Mouse (Mus musculus): Measurements from ENCODE around the gene Fam102a. TPM values are rescaled to one million over a fixed set of nuclear protein-coding genes. Genes with fewer than 3 reads are reported as not detected.

The Fam102a gene
- total RNA-seq, 1 experiment from 2014 or later, result 25.6 TPM

DNA sequence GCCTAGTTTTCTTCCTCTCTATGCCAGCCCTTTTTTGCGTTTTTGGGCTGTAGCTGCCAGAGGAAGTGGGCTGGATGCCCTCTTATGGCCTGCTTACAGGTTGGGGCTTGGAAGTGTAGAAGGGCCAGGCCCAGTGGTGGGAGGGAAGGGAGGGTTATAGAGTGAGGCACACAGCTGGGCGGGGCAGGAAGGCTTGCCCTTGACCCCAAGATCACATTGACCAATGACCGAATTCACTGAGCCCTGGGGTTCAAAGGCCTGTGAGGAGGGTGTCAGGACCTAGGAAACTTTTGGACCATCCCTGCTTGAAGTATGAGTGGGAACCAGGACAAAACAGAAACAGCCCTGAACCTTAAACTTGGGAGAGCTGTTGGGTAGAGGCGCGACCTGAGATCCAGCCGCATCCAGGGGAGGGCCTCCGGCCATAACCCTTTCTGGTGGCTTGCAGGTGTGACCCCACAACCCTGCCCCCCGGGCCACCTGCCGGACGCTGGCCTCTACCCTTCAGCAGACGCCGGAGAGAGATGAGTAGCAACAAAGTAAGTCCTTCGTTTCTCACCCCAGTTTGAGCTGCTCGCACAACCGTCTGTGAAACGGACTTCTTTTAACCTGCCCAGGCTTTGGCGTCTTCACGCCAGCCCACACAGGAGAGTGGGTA, 73.8 kb downstream of the Fam102a start:
- DNase-seq, result no peak

- peak; percentile 66 for DNase-seq
Observed at GRCm38 (mm10) chr2:32610610-32611229, 75.6 kb downstream of the Fam102a start.

DNA sequence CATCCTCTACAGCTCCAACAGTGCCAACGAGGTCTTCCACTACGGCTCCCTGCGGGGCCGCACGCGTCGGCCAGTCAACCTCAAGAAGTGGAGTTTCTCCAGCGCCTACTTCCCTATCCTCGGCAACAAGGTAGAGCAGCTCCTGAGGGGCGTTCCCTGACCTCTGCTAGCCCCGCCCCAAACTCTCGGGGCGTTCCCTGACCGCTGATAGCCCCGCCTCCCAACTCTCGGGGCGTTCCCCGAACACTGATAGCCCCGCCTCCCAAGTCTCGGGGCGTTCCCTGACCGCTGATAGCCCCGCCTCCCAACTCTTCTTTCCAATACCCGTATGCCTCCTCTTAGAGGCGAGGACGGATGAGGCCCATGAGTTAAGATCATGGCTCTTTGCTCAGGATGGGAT, 77.1 kb downstream of the Fam102a start:
- DNase-seq, result no peak

DNA sequence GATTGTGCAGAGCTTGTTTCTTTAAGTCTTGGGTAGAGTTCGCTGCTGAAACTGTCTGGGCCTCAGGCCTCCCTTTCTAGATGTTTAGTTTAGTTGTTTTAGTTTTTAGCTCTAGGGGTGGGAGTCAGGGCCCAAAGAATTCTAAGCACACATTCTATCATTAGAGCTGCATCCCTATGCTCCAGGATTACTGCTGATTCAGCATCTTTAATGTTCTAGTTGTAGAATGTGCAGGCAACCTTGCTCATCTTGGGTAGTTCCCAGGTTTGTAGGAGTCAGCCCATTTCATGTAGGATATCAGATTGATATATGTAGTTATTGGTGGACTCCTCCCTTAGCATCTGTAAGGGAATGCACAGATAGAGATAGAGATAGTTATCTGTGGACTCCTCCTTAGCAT, 82.0 kb downstream of the Fam102a start:
- DNase-seq, result no peak

- no peak for DNase-seq
Observed at GRCm38 (mm10) chr2:32617601-32618000, 82.5 kb downstream of the Fam102a start.

DNA sequence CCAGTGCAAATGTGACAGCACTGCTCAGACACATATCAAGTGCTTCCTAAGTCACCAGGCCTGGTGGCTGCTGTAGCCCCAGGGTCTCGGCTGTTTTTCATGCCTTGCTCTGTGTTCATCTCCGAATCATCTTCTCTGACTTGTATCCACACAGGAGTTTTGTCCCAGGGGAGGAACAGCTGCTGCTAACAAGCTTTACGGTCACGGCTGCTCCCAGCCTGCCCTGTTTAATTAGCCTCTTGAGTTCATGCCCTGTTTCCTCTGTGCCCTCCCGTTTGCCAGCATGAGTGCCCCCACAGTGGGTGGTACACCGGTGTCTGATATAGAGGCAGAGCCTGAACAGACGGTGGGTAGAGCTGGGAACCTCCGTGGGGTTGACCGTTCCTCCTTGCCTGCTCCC, 82.9 kb downstream of the Fam102a start:
- no peak for DNase-seq

Other genes with a start within 250 kb of the Fam102a start
- gene Golga2, start 247.9 kb upstream of the Fam102a start, total RNA-seq (2021), result 69.4 and 72.8 TPM in 2 replicates
- gene Swi5, start 247.3 kb upstream of the Fam102a start, total RNA-seq (2021), result 251 and 254 TPM in 2 replicates
- gene Ciz1, start 183.0 kb upstream of the Fam102a start, total RNA-seq (2021), result 61.8 and 67.0 TPM in 2 replicates
- gene Dnm1, start 182.0 kb upstream of the Fam102a start, total RNA-seq (2021), result 18.9 and 26.7 TPM in 2 replicates
- 142 and 159 TPM in 2 replicates for gene 1110008P14Rik, start 153.4 kb upstream of the Fam102a start, total RNA-seq (2021)
- 7.1 and 9.6 TPM in 2 replicates for gene Lcn2, start 147.1 kb upstream of the Fam102a start, total RNA-seq (2021)
- gene Ptges2, start 139.4 kb upstream of the Fam102a start, total RNA-seq (2021), result 75.8 and 80.5 TPM in 2 replicates
- 4.3 and 4.4 TPM in 2 replicates for gene Naif1, start 84.9 kb upstream of the Fam102a start, total RNA-seq (2021)
- 63.6 and 119 TPM in 2 replicates for gene Slc25a25, start 83.9 kb upstream of the Fam102a start, total RNA-seq (2021)
- 47.8 and 61.8 TPM in 2 replicates for gene Dpm2, start 35.5 kb downstream of the Fam102a start, total RNA-seq (2021)
- gene Pip5kl1, start 39.5 kb downstream of the Fam102a start, total RNA-seq (2021), result 0.23 TPM in 1 of 2 replicates, not detected in the other
- gene 9430097D07Rik, start 40.4 kb downstream of the Fam102a start, total RNA-seq (2021), result not detected in 2 replicates
- 12.0 and 13.5 TPM in 2 replicates for gene St6galnac4, start 51.8 kb downstream of the Fam102a start, total RNA-seq (2021)
- 54.1 and 56.5 TPM in 2 replicates for gene St6galnac6, start 64.4 kb downstream of the Fam102a start, total RNA-seq (2021)
- gene Ak1, start 86.4 kb downstream of the Fam102a start, total RNA-seq (2021), result 53.2 and 61.4 TPM in 2 replicates
- 105 and 106 TPM in 2 replicates for gene Eng, start 111.3 kb downstream of the Fam102a start, total RNA-seq (2021)
- gene Fpgs, start 168.8 kb downstream of the Fam102a start, total RNA-seq (2021), result 16.2 and 35.8 TPM in 2 replicates
- gene Cdk9, start 177.7 kb downstream of the Fam102a start, total RNA-seq (2021), result 67.4 and 79.7 TPM in 2 replicates
- 29.8 and 39.3 TPM in 2 replicates for gene Sh2d3c, start 185.7 kb downstream of the Fam102a start, total RNA-seq (2021)
- not detected in 2 replicates for gene 6330409D20Rik, start 205.7 kb downstream of the Fam102a start, total RNA-seq (2021)
- 25.3 and 26.8 TPM in 2 replicates for gene Tor2a, start 221.9 kb downstream of the Fam102a start, total RNA-seq (2021)
- 0.26 TPM in 1 of 2 replicates, not detected in the other for gene Ttc16, start 240.3 kb downstream of the Fam102a start, total RNA-seq (2021)
- gene Ptrh1, start 240.5 kb downstream of the Fam102a start, total RNA-seq (2021), result 5.1 and 5.9 TPM in 2 replicates
- not detected in 2 replicates for gene Cfap157, start 249.1 kb downstream of the Fam102a start, total RNA-seq (2021)

All from adrenal gland, postnatal 14 days (tissue).